Comparison of ENCODE assay signal across 24 mouse cellular contexts in genomic region chr1:116128450-116129246, GRCm38 (mm10).
"Had no signal": no experiment of that assay in that cellular context is flagged by ENCODE, and none has a peak within 500 bp of the region (broad histone marks: within the 10 kb centered on the region; RNA-seq: fewer than 3 reads in every experiment).

No protein-coding gene starts in this region.

- H3K4me2 ChIP-seq: heart, embryonic 11.5 days; heart, embryonic 13.5 days; heart, embryonic 15.5 days; hindbrain, embryonic 13.5 days; hindbrain, embryonic 15.5 days; kidney, embryonic 15.5 days; limb, embryonic 12.5 days; liver, embryonic 13.5 days had no signal

- H3K27ac ChIP-seq: heart, adult 2 months; heart, embryonic 13.5 days; heart, embryonic 15.5 days; hindbrain, embryonic 13.5 days; hindbrain, embryonic 15.5 days; hindbrain, postnatal 0 days; kidney, embryonic 15.5 days; limb, embryonic 12.5 days; liver, embryonic 13.5 days had no signal

- H3K4me1 ChIP-seq: heart, embryonic 13.5 days; heart, embryonic 15.5 days; hindbrain, embryonic 13.5 days; hindbrain, embryonic 15.5 days; kidney, embryonic 15.5 days; limb, embryonic 12.5 days; liver, embryonic 13.5 days had no signal

- H3K36me3 ChIP-seq: heart, embryonic 13.5 days; heart, embryonic 15.5 days; hindbrain, embryonic 13.5 days; hindbrain, embryonic 15.5 days; kidney, embryonic 15.5 days; limb, embryonic 12.5 days; liver, embryonic 13.5 days had no signal

- H3K9me3 ChIP-seq: heart, embryonic 13.5 days; heart, embryonic 15.5 days; hindbrain, embryonic 13.5 days; hindbrain, embryonic 15.5 days; kidney, embryonic 15.5 days; limb, embryonic 12.5 days; liver, embryonic 13.5 days had no signal

- ATAC-seq: hindbrain, postnatal 0 days; intestine, embryonic 16.5 days had no signal

- DNase-seq: gastrocnemius, postnatal 14 days; gastrocnemius, postnatal 36 days; heart, adult 11 months; heart, adult 2 months; heart, postnatal 14 days; heart, postnatal 36 days; kidney, adult 11 months; kidney, adult 2 months; kidney, adult 9 months; kidney, postnatal 10 days; kidney, postnatal 36 days; layer of hippocampus, adult 9-11 months; layer of hippocampus, postnatal 36 days; left cerebral cortex, postnatal 4 days; liver, embryonic 13.5 days had no signal

- H3K27me3 ChIP-seq: heart, embryonic 13.5 days; heart, embryonic 15.5 days; hindbrain, embryonic 13.5 days; hindbrain, embryonic 15.5 days; kidney, embryonic 15.5 days; limb, embryonic 12.5 days; liver, embryonic 13.5 days had no signal

- H3K4me3 ChIP-seq: heart, adult 2 months; heart, embryonic 13.5 days; heart, embryonic 15.5 days; hindbrain, embryonic 13.5 days; hindbrain, embryonic 15.5 days; kidney, embryonic 15.5 days; limb, embryonic 12.5 days; liver, embryonic 13.5 days had no signal

- H3K9ac ChIP-seq: heart, embryonic 13.5 days; heart, embryonic 15.5 days; hindbrain, embryonic 13.5 days; hindbrain, embryonic 15.5 days; kidney, embryonic 15.5 days; limb, embryonic 12.5 days; liver, embryonic 13.5 days had no signal
